Mouse (Mus musculus) adrenal gland, adult 2 months (tissue): ENCODE results near the gene Hes7. TPM values are rescaled to one million over a fixed set of nuclear protein-coding genes. Genes with fewer than 3 reads are reported as not detected.

Source experiments
- DNase-seq: peaks from one replicate; pipeline ENCODE4 v3.0.0; 2021
- polyA plus RNA-seq: library from polyadenylated mRNA; depleted of rRNA; stranded (reverse); fragments of >200 nt; gene quantifications from 2 replicates; pipeline ENCODE4 v1.2.3, GENCODE M21; 2012
- total RNA-seq, 2 experiments: library from RNA; stranded (reverse); gene quantifications; 2 replicates each; pipeline ENCODE4 v1.2.3; 2021

Hes7 gene
- total and polyA plus RNA-seq, 3 experiments: 1.3 TPM; not detected in 2

GRCm38 (mm10) chr11:69119446-69120155, 603 bp upstream of the Hes7 start:
- no peak for DNase-seq

GRCm38 (mm10) chr11:69121001-69121740, 967 bp downstream of the Hes7 start:
- DNase-seq: peak; percentile 69

- DNase-seq: no peak
Measured at GRCm38 (mm10) chr11:69121741-69122335, 1.6 kb downstream of the Hes7 start.

GRCm38 (mm10) chr11:69122336-69122951, 2.2 kb downstream of the Hes7 start, which contains the start of gene 9130213A22Rik:
Gene 9130213A22Rik, minus strand, starts transcription at chr11:69122589.
- DNase-seq: peak; percentile 93

DNA sequence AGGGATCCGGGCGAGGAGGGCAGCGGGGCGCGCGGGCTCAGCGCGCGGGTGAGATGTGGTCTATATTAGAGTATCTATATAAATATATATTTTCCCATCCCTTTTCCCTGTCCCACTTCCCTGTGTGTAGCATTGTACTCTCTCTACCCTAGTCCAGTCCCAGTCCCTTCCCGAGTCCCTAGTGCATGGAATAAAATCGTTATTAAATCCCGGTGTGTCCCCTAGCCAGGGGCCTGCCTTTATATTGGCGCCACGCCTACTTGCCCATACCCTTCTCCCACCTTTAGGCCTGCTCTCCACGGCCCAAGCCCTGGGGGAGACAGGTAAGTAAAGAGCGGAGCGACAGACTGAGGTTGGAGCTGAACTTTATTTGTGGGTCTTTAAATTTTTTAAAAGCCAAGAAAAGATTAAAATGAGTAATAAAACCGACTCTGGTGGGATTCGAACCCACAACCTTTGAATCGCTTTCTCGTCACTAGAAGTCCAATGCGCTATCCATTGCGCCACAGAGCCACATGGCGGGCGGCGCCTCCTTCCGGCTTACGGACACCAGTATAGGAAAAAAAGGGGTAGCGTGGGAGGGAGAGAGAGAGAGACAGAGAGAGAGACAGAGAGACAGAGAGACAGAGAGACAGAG, 3.0 kb downstream of the Hes7 start:
- peak; percentile 93 for DNase-seq

- peak; percentile 94 for DNase-seq
Measured at GRCm38 (mm10) chr11:69123693-69124497, 3.7 kb downstream of the Hes7 start.

DNA sequence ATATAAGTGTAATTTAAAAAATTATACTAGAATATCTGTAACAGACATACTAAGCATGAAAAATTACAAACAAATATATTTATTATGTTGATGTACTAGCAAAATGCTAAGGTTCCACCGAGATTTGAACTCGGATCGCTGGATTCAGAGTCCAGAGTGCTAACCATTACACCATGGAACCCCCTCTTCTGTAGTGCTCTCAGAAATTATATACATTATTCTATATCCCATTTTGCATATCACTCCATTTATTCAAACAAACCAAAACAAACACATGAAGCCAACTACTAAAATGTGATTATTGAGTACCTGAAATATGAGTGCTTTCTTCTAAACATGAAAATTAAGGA, 4.3 kb downstream of the Hes7 start:
- DNase-seq: peak; percentile 69

DNA sequence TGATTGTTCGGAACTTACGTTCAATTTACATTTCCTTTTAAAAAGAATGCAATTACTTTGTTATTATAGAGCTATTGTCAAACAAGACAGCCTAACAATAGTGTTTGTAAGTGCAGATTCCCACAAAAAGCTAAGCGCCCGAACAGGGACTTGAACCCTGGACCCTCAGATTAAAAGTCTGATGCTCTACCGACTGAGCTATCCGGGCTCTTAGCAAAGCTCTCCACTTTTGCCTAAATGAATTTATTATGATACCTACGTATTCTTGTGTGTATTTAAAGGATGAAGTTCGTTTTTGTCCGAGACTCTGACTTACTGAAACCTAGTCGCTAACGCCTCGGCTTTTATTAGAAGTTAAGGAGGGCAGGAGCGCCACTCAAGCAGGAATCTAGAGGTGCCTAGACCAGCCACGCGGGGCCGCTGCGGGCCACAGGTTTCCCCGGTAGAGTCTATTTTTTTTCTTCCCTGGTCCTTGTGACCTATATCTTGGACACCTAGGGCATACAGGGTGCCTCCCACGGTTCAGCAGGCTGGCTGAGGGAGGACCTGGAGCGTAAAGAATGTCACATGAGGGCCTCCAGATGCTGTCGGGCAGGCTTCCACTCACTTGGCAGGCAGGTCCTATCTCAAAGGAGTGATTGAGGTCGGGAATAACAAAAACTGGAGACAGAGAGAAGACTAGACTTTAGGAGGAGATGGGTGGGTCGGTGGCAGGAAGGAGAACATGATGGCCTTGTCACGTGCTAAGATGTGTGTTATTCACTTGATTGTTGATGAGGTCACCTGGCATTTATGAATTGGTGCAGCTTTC, 5.0 kb downstream of the Hes7 start:
- DNase-seq: peak; percentile 89

GRCm38 (mm10) chr11:69125852-69125918, 5.5 kb downstream of the Hes7 start, which contains the start of gene Aloxe3:
Gene Aloxe3, plus strand, starts transcription at chr11:69125896.
- no peak for DNase-seq

DNA sequence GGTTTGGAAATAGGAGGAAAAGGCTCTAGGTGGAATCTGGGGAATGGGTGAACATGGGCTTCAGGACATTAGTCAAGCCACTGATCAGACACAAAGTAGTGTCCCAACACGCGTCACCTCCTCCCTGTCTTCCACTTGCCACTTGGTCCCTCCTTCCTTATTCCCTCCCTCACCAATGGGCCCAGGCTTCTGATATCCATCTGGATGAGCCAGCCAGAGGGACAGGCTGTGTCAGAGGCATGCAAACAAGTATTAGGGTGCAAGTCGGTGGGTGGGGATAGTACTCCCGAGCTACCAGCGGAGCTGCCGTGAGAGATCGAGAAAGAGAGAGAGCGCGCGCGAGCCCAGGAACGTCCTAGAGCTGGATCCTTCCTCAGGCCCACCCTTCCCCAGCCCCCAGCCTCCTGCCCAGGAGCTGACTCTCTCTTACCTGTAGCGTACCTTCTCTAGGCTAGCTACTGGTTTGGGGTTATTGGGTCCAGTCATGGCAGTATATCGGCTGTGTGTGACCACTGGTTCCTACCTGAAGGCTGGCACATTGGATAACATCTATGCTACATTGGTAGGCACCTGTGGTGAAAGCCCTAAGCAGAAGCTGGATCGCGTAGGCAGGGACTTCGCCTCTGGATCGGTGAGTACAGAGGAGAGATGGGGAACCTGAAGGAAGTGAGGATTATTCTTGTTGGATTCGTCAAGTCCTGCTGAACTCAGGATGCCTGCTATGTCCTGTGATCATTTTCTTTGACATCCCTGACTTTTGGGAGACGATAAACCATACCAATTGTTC, 5.9 kb downstream of the Hes7 start:
- peak; percentile 74 for DNase-seq

GRCm38 (mm10) chr11:69126706-69127095, 6.5 kb downstream of the Hes7 start:
- DNase-seq: no peak

- DNase-seq: no peak
Measured at GRCm38 (mm10) chr11:69128426-69129122, 8.4 kb downstream of the Hes7 start.

DNA sequence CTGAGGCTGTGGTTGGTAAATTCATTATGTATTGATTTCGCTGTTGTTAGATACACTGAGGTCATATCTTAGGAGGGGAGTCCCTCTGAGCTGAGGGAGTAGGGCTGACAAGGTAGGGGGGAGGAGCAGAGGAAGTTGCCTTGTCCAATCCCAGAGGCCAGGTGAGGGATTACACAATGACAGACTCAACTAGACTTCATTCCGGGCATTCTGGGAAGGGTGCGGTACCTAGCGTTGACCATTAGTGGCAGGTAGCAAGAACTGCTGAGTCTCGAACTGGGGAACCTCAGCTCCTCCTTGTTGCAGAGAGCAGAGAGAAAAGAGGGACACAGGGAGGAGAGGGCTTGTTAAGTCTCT, 13.3 kb downstream of the Hes7 start:
- no peak for DNase-seq

- DNase-seq: peak; percentile 83
Measured at GRCm38 (mm10) chr11:69133923-69134621, 13.9 kb downstream of the Hes7 start.

- DNase-seq: no peak
Measured at GRCm38 (mm10) chr11:69134622-69134968, 14.4 kb downstream of the Hes7 start.

- no peak for DNase-seq
Measured at GRCm38 (mm10) chr11:69135361-69135760, 15.2 kb downstream of the Hes7 start.

DNA sequence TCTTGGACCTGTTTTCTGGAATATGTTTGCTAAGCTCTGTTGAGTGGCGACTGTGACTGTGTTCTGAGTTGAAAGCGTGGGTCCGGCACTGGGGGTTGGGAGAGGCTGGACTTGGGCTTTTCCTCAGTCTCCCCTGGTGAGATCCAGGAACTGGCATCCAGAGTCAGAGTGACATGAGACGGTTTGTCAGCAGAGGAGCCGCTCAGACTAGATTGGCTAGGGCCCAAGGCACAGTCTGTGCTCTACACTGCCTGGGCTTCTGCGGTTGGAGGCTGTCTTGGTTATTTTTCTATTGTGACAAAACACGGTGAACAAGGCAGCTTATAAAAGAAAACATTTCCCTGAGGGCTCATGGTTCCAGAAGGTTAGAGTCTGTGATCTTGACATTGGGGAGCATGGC, 27.3 kb downstream of the Hes7 start:
- no peak for DNase-seq

DNA sequence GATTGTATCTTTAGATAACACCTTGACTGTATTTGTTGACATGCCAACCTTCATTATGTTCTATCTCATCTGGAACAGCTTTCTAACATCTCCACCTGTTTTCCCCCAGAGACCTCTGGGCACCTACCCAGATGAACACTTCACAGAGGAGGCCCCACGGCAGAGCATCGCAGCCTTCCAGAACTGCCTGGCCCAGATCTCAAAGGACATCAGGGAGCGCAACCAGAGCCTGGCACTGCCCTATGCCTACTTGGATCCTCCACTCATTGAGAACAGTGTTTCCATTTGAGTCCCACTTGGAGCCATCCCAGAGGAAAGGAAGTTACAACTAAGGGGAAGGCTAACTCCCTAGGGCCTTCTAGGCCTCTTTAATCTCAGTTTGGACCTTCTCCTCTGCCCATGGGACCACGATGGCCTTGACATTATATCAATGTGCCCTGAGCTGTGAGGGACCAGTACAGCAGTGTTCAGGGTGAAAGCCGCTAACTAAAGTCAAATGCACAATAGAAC, 28.3 kb downstream of the Hes7 start:
- no peak for DNase-seq

- no peak for DNase-seq
Measured at GRCm38 (mm10) chr11:69149728-69150127, 29.5 kb downstream of the Hes7 start.
